Mouse (Mus musculus): ENCODE measurements around the gene Tma16. TPM values are rescaled to one million over a fixed set of nuclear protein-coding genes. Genes with fewer than 3 reads are reported as not detected.

Tma16 gene
- total and polyA plus RNA-seq, 2 experiments from 2014 or later = 9.5 to 12.2 TPM

DNA sequence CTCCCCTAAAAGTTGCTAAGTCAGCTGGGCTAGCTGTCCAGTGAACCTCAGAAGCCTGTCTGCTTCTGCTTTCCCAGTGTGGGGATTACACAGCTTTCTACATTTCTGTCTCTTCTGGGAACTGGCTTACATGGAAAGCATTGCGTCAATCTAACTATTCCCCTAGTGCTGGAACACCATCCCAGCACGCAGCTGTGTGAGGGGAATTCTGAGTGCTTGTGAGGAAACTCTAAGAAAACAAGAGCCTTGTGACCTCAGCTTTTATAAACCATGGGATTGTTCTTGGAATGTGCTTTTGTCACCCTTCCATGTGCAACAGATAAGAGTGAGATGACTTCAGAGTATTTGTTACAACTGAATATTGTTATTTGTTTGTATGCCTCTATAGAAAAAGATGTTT is 8.2 kb upstream of the Tma16 start:
- no peaks in the 10 kb centered on the region for H3K27me3 ChIP-seq (ENCODE audit: insufficient read depth, low read length)
- no peak overlapping the region for H3K27ac ChIP-seq
- DNase-seq (ENCODE audit: low spot score) (no peak), ATAC-seq (no peak)
- H3K9ac ChIP-seq (replicated peaks; ENCODE audit: low read length) = no peak overlapping the region
- H3K36me3 ChIP-seq (ENCODE audit: insufficient read depth, low read length) = no peaks in the 10 kb centered on the region
- whole genome bisulfite sequencing = 59% methylated on average over 2 of the region's 2 CpGs
- H3K4me1 ChIP-seq (ENCODE audit: insufficient read depth, low read length) = no peaks in the 10 kb centered on the region
- TF ChIP-seq CTCF (IDR thresholded peaks at IDR 0.05; ENCODE audit: low read depth) = no peak
- no peaks in the 10 kb centered on the region for H3K9me3 ChIP-seq (ENCODE audit: low read length)
- H3K4me3 ChIP-seq (ENCODE audit: low read length) = no peak overlapping the region
- H3K4me2 ChIP-seq (ENCODE audit: low read depth, low read length) = no peak overlapping the region

DNA sequence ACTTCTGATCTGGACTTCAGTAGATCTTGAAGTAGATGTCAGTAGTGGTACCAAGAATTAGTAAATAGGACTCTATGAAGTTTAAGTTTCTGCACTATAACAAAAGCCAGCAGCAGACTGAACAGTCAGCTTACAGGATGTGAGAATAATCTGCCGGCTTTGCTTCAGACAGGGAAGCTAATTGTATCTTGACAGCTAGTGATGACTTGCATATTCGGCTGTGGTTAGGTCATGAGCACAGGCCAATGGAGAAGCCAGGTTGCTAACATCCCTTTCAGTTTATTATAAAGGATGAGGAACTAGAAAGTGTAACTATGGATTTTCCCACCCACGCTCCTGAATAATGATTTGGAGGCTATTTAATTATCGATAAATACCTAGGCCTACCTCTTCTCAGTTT is 4.3 kb upstream of the Tma16 start:
- ATAC-seq (no peak), DNase-seq (ENCODE audit: low spot score) (no peak)
- 87% methylated on average over 4 of the region's 4 CpGs for WGBS
- no peaks in the 10 kb centered on the region for H3K9me3 ChIP-seq (ENCODE audit: low read length)
- no peaks in the 10 kb centered on the region for H3K27me3 ChIP-seq (ENCODE audit: insufficient read depth, low read length)
- H3K27ac ChIP-seq = no peak overlapping the region
- no peak for TF ChIP-seq CTCF (IDR thresholded peaks at IDR 0.05; ENCODE audit: low read depth)
- H3K4me3 ChIP-seq (ENCODE audit: low read length) = no peak overlapping the region
- H3K9ac ChIP-seq (replicated peaks; ENCODE audit: low read length) = no peak overlapping the region
- H3K4me2 ChIP-seq (ENCODE audit: low read depth, low read length) = no peak overlapping the region
- H3K36me3 ChIP-seq (ENCODE audit: insufficient read depth, low read length) = no peaks in the 10 kb centered on the region
- no peaks in the 10 kb centered on the region for H3K4me1 ChIP-seq (ENCODE audit: insufficient read depth, low read length)

DNA sequence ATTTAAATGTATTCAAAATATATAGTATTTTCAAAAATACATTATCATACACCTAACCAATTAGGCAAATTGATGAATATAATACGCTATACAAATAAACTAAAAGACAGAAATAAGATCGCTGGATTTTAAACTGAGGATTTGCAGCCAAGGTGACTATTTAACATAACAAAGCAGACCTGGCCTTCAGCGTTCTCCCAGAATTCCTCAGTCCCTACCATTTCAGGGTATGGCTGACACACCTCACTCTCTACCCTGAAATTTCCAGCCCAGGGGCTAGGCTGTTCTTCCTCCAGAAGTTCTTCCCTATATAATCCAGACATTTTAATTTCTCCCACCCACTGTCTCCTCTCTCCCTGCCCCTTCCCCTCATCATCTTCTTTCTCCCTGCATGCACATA is 2.2 kb upstream of the Tma16 start:
- no peaks in the 10 kb centered on the region for H3K9me3 ChIP-seq (ENCODE audit: low read length)
- H3K27ac ChIP-seq = no peak overlapping the region
- H3K9ac ChIP-seq (replicated peaks; ENCODE audit: low read length) = no peak overlapping the region
- no peak for TF ChIP-seq CTCF (IDR thresholded peaks at IDR 0.05; ENCODE audit: low read depth)
- H3K27me3 ChIP-seq (ENCODE audit: insufficient read depth, low read length) = no peaks in the 10 kb centered on the region
- WGBS = 50% methylated on average over 3 of the region's 3 CpGs
- H3K36me3 ChIP-seq (ENCODE audit: insufficient read depth, low read length) = no peaks in the 10 kb centered on the region
- no peak overlapping the region for H3K4me3 ChIP-seq (ENCODE audit: low read length)
- H3K4me1 ChIP-seq (ENCODE audit: insufficient read depth, low read length) = peaks cover 6% of the 10 kb centered on the region; the same call in 1 of the 2 replicates
- DNase-seq (ENCODE audit: low spot score) (no peak), ATAC-seq (no peak)
- no peak overlapping the region for H3K4me2 ChIP-seq (ENCODE audit: low read depth, low read length)

- ATAC-seq = no peak
Measured at GRCm38 (mm10) chr8:66476880-66477279, 9.4 kb downstream of the Tma16 start.

GRCm38 (mm10) chr8:66469821-66470220 is 16.5 kb downstream of the Tma16 start:
- ATAC-seq (no peak), DNase-seq (ENCODE audit: low spot score) (no peak)
- WGBS = 87% methylated on average over 3 of the region's 3 CpGs
- no peaks in the 10 kb centered on the region for H3K36me3 ChIP-seq (ENCODE audit: insufficient read depth, low read length)
- no peaks in the 10 kb centered on the region for H3K9me3 ChIP-seq (ENCODE audit: low read length)
- no peaks in the 10 kb centered on the region for H3K4me1 ChIP-seq (ENCODE audit: insufficient read depth, low read length)
- H3K9ac ChIP-seq (replicated peaks; ENCODE audit: low read length) = no peak overlapping the region
- H3K4me3 ChIP-seq (ENCODE audit: low read length) = no peak overlapping the region
- no peak for TF ChIP-seq CTCF (IDR thresholded peaks at IDR 0.05; ENCODE audit: low read depth)
- no peak overlapping the region for H3K27ac ChIP-seq
- no peak overlapping the region for H3K4me2 ChIP-seq (ENCODE audit: low read depth, low read length)
- H3K27me3 ChIP-seq (ENCODE audit: insufficient read depth, low read length) = no peaks in the 10 kb centered on the region

More at GRCm38 (mm10) chr8:66476880-66477279, 9.4 kb downstream of the Tma16 start:
- 93% methylated on average over 3 of the region's 3 CpGs for WGBS
- no peaks in the 10 kb centered on the region for H3K4me1 ChIP-seq (ENCODE audit: insufficient read depth, low read length)
- no peak overlapping the region for H3K4me3 ChIP-seq (ENCODE audit: low read length)
- H3K4me2 ChIP-seq (ENCODE audit: low read depth, low read length) = no peak overlapping the region
- DNase-seq (ENCODE audit: low spot score) = no peak
- TF ChIP-seq CTCF (IDR thresholded peaks at IDR 0.05; ENCODE audit: low read depth) = no peak
- peaks cover 26% of the 10 kb centered on the region for H3K36me3 ChIP-seq (ENCODE audit: insufficient read depth, low read length)
- no peaks in the 10 kb centered on the region for H3K9me3 ChIP-seq (ENCODE audit: low read length)
- H3K9ac ChIP-seq (replicated peaks; ENCODE audit: low read length) = no peak overlapping the region
- no peaks in the 10 kb centered on the region for H3K27me3 ChIP-seq (ENCODE audit: insufficient read depth, low read length)
- no peak overlapping the region for H3K27ac ChIP-seq

DNA sequence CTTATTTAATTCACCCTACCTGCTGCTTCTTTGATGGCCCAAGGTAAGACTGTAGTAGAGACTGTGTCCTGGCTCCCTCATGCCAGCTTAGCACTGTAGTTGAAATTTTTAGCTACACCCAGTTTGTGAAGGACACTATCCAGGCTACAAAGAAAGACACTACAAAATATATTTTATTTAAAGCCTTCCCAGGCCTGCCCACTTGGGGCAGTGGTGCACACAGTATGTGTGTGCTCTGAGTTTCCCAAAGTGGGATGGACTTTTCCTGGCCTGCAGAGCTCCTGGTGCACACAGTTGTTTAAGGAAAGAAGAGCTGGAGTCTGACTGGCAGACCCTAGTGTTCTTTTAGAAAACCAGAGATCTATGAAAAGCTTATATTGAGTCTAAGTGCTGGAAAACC is 29.3 kb downstream of the Tma16 start:
- H3K4me2 ChIP-seq (ENCODE audit: low read depth, low read length) = no peak overlapping the region

GRCm38 (mm10) chr8:66450691-66451090 is 35.6 kb downstream of the Tma16 start:
- DNase-seq (ENCODE audit: low spot score) (peak; percentile 44), ATAC-seq (no peak; the same call in 1 of the 2 replicates)
- H3K27me3 ChIP-seq (ENCODE audit: insufficient read depth, low read length) = no peaks in the 10 kb centered on the region
- 27% methylated on average over 5 of the region's 5 CpGs for WGBS
- H3K4me3 ChIP-seq (ENCODE audit: low read length) = no peak overlapping the region
- no peaks in the 10 kb centered on the region for H3K4me1 ChIP-seq (ENCODE audit: insufficient read depth, low read length)
- H3K9ac ChIP-seq (replicated peaks; ENCODE audit: low read length) = no peak overlapping the region
- no peak overlapping the region for H3K27ac ChIP-seq
- peak; percentile 70 for TF ChIP-seq CTCF (IDR thresholded peaks at IDR 0.05; ENCODE audit: low read depth)
- no peak overlapping the region for H3K4me2 ChIP-seq (ENCODE audit: low read depth, low read length)
- H3K36me3 ChIP-seq (ENCODE audit: insufficient read depth, low read length) = no peaks in the 10 kb centered on the region
- H3K9me3 ChIP-seq (ENCODE audit: low read length) = no peaks in the 10 kb centered on the region

More for the DNA sequence above, 29.3 kb downstream of the Tma16 start:
- Histone ChIP-seq H3K4me3 (ENCODE audit: low read length) (no peak overlapping the region), H3K27me3 (ENCODE audit: insufficient read depth, low read length) (no peaks in the 10 kb centered on the region), H3K9me3 (ENCODE audit: low read length) (no peaks in the 10 kb centered on the region), H3K36me3 (ENCODE audit: insufficient read depth, low read length) (no peaks in the 10 kb centered on the region), H3K9ac (replicated peaks; ENCODE audit: low read length) (no peak overlapping the region), H3K27ac (no peak overlapping the region), H3K4me1 (ENCODE audit: insufficient read depth, low read length) (no peaks in the 10 kb centered on the region)
- ATAC-seq = peak; percentile 47; the same call in 1 of the 2 replicates
- DNase-seq (ENCODE audit: low spot score) = peak; percentile 9
- TF ChIP-seq CTCF (IDR thresholded peaks at IDR 0.05; ENCODE audit: low read depth) = peak; percentile 54
